Mouse (Mus musculus): Measurements from ENCODE around the gene Ces1e.
"Not testable (repeated sequence)": the region's sequence is repeated elsewhere in the genome, so short reads cannot be mapped to it uniquely, and the experiment has no call there.

Ces1e gene

DNA sequence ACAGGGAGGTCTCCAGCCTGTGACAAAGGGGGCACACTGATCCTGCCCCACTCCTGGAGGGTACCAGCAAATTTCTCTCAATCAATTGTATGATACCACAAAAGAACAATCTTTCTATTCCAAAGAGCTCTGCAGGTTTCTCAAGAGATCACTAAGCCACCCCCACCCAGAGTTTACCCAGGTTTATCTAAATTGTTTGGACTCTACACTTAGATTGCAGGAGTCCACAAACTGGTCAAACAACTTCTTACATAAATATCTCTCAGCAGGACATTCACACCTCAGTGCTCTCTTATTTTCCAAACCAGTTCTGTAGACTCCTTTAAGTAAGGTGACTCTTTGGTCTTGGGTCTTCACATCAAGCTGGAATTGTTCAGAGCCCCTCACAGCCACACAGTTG, at the start of gene Ces1e:
Ces1e (minus strand) TSS at position 174 of the 400 bp plus-strand sequence.
- DNase-seq (ENCODE audit: low read depth, low spot score), result no peak

- no peak for DNase-seq (ENCODE audit: low read depth, low spot score)
Observed at GRCm38 (mm10) chr8:93278176-93278805, 48.9 kb upstream of the Ces1e start.

DNA sequence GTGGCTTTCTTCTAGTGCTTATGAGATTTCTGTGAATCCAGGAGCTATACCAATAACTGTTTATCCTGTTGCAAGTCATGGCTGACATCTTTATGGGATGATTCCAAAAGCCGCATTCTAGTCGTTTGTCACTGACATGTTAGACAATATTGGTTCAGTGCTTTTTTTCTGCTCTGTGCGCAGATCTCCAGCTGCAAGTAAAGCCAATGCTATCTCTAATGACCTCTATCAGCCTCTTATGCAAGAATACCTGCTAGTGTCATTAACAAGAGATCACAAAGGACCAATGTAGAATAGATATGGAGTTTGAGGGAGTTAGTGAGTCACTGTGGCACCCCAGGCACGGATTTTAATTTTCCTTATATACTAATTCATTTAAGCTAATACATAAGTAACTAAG, 45.2 kb upstream of the Ces1e start:
- peak; percentile 2 for DNase-seq (ENCODE audit: low read depth, low spot score)

DNA sequence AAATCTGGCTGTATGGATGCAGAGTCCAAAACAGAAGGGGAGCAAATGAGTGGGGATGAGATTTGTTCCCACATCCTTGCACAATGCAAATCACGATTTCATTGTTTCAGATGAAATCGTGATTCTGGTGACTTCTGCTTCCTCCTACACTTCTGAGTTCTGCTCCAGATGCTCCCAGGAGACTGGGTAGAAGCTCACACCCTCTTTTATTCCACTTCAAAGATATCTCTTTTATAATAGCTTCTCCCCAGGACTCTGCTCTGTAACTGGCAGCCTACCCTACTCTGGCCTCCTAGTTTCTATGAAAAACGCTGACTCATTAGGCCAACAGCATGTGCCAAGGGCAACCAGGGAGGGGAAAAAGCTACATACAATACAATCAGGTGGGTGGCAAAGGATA, 43.9 kb upstream of the Ces1e start:
- DNase-seq (ENCODE audit: low read depth, low spot score), result peak; percentile 48

GRCm38 (mm10) chr8:93272686-93273085, 43.3 kb upstream of the Ces1e start:
- peak; percentile 32 for DNase-seq (ENCODE audit: low read depth, low spot score)

DNA sequence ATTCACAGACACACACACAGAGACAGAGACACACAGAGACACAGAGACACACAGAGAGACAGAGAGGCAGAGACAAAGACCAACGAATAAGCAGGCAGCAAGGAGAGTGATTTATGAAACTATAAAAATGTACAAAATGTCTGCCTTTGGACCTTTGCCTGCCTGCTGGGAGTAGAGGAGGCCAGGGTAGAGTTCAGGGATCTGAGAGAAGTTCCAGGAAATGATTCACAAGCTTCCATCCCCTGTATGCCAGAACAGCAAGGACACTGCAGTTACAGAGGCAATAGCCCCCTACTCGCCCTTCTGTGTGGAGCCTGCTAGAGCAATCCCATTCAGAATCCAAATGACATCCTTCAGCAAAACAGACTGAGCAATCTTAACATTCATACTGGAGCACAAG, 32.0 kb upstream of the Ces1e start:
- DNase-seq (ENCODE audit: low read depth, low spot score), result no peak

- DNase-seq (ENCODE audit: low read depth, low spot score), result no peak
Observed at GRCm38 (mm10) chr8:93252400-93252925, 23.0 kb upstream of the Ces1e start.

DNA sequence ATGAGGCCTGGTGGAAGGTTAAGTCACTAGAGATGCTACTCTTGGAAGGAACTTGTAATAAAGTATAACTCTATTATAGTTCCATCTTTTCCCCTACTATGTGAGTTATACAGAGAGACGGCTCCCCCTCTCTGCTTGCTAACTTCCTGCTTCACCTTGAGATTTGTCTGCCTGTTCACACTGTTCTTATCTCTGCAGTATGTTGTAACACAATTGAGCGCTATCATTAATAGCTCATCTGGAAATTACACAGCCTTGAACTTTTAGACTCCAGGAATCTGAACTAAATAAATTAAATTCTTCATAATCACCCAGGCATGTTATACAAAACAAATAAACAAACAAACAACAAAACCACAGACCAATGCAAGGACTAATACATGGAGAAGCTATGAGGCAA, 16.6 kb upstream of the Ces1e start:
- no peak for DNase-seq (ENCODE audit: low read depth, low spot score)

DNA sequence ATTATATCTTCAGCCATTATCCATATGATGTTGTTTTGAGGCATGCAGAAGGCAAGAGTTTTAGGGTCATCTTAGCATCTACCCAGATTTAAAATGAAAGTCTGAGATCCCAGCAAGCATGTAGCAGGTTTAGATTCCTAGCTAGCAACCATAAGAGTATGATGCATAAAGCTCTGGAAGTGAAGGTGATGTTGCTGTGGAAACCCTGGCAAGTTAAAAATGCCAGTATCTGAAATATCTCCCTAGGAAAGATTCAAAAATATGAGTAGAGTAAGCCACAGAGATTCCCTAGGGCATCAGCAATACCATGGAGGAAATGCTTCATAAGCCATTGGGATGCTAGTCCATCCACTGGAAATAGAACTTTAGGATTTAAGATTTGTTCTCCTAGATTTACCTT, 10.5 kb upstream of the Ces1e start:
- DNase-seq (ENCODE audit: low read depth, low spot score), result no peak

DNA sequence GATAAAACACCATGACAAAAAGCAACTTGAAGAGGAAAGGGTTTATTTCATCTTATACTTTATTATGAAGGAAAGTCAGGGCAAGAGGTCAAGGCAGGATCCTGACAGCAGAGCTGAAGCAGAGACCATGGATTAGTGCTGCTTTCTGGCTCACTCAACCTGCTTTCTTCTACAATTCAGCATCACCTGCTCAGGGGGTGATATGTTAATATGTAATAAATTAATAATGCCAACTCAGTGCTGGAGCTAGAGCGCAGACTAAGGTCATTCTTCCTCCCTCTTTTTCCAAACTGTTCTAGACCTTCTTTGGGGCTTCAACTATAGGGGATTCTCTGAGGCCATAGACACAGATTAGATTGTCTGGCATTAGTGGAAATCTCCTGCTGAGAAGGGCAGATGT, 6.3 kb upstream of the Ces1e start:
- DNase-seq (ENCODE audit: low read depth, low spot score), result no peak

DNA sequence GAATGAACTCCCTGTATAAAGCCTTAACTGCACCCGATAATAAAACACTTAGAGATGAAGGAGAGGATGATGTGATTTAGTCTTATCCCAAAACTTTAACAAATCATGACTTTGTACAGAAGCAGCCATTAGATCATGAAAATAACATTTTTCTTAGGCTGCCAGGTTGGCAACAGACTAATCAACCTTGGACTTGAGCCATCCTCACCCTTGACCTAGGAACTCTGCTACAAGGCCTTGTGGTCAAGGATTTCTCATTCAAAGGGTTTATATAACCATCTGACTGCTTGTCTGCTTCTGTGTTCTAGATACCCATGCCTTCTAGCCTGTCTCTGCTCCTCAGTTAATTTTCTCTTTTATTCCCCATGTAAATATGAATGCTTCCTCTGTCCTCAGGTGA, 5.3 kb upstream of the Ces1e start:
- no peak for DNase-seq (ENCODE audit: low read depth, low spot score)

- DNase-seq (ENCODE audit: low read depth, low spot score), result no peak
Observed at GRCm38 (mm10) chr8:93234068-93234467, 4.6 kb upstream of the Ces1e start.

GRCm38 (mm10) chr8:93228673-93229370, 597 bp downstream of the Ces1e start:
- DNase-seq (ENCODE audit: low read depth, low spot score), result peak; percentile 12

DNA sequence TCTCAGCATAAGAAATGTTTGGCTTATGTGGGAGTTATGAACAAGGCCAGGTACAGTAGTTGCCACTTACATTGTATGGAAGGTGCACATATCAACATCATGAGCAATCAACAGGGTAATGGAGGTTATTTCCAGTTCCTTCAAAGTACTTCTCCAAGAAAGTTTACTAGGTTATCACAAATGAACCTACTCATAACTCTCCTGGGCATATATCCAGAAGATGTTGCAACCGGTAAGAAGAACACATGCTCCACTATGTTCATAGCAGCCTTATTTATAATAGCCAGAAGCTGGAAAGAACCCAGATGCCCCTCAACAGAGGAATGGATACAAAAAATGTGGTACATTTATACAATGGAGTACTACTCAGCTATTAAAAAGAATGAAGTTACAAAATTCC, 2.9 kb downstream of the Ces1e start:
- DNase-seq (ENCODE audit: low read depth, low spot score), result not testable (repeated sequence)

DNA sequence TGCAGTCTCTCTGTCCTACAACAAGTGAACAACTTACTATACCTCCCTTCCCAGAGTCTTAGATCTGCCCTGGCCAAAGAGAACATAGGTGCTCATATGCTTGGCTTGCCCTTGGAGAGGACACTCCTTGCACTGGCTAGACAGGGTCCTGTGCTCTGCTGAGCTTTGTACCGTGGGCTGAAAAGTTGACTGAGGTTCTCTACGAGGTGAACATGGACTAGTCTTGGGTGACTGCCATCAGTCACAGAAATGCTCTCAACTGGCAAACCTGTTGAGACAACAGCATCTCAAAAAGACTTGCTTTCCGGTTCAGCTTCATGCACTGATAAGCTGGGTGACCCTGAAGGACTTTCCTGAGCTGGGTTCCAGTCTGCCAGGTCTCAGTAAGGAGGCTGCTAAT, 7.5 kb downstream of the Ces1e start:
- DNase-seq (ENCODE audit: low read depth, low spot score), result no peak

- peak; percentile 12 for DNase-seq (ENCODE audit: low read depth, low spot score)
Observed at GRCm38 (mm10) chr8:93217867-93218266, 11.6 kb downstream of the Ces1e start.

- DNase-seq (ENCODE audit: low read depth, low spot score), result no peak
Observed at GRCm38 (mm10) chr8:93217375-93217774, 12.0 kb downstream of the Ces1e start.

DNA sequence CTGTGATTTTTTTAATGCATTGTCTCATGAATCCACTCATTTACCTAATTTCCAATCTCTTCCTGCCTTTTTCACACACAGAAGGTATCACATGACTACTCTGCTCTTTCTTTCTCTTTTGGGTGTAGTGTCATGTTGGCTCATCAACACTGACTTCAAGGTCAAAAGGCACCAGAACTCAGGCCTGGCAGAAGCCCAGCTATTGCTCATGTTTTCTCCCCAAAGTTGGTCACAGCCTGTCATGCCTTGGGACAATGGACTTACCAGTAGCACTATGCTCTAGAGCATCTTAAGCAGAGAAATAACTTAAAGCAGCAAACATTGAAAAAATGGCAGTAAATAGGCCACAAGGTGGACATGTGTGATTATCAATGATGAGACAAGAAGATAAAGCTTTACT, 18.3 kb downstream of the Ces1e start:
- DNase-seq (ENCODE audit: low read depth, low spot score), result no peak

- DNase-seq (ENCODE audit: low read depth, low spot score), result not testable (repeated sequence)
Observed at GRCm38 (mm10) chr8:93199146-93199545, 30.3 kb downstream of the Ces1e start.

GRCm38 (mm10) chr8:93197685-93198525, 31.5 kb downstream of the Ces1e start, which contains the start of gene Ces1d:
Ces1d (minus strand) TSS chr8:93197838.
- no peak for DNase-seq (ENCODE audit: low read depth, low spot score)

GRCm38 (mm10) chr8:93196436-93196835, 33.0 kb downstream of the Ces1e start:
- DNase-seq (ENCODE audit: low read depth, low spot score), result no peak

DNA sequence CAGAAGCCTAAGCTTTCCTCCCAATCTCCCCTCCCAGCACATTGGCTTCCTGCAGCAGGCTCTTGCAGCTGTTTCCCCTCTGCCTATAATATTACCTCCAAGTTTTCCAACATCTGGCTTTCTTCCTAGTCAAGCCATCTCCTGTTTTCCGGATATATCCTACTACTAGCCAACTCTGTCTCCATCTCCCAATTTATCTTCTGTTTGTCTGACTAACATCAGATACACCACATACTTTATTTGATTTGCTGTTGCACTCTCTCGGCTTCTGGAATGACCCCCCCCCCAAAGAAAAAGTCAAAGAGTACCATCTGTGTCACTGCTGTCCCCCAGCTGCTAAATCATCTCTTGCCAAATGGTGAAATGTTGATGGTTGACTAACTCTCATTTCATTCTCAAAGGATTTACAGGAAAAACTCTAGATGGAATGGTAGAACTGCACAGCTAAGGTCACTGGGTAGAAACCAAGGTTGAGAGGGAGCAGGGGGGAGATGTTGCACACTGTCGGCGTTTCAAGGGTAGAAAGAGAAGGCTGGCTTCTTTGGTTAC, 48.8 kb downstream of the Ces1e start:
- DNase-seq (ENCODE audit: low read depth, low spot score), result no peak
